Mouse (Mus musculus) ES-E14 (cell line): ENCODE data around the gene Fbxo31. TPM values are rescaled to one million over a fixed set of nuclear protein-coding genes. Genes with fewer than 3 reads are reported as not detected.

Source experiments
- DNase-seq: peaks from one replicate; pipeline ENCODE4 v3.0.0-alpha.2; 2013; ENCODE audit warnings: low read depth, low spot score
- H3K27ac ChIP-seq: 2 replicates; pipeline ENCODE4 v1.5.1; 2012; ENCODE audit warnings: low read depth, mild to moderate bottlenecking, low read length, moderate library complexity, mixed read lengths; ENCODE audit not compliant: poor library complexity, insufficient read depth, severe bottlenecking
- H3K36me3 ChIP-seq: 2 replicates; pipeline ENCODE4 v1.6.1; 2012; ENCODE audit warnings: mild to moderate bottlenecking, low read length, moderate library complexity, mixed read lengths; ENCODE audit not compliant: control insufficient read depth, poor library complexity, insufficient read depth, severe bottlenecking
- H3K4me1 ChIP-seq, 2 experiments: fragments of 150-350 bp in 1 of 2; sonication (generic) in 1 of 2; 2 replicates each; pipeline ENCODE4 v1.6.1; 2012; ENCODE audit warnings: low read length in 2 of 2, mild to moderate bottlenecking in 1 of 2, mixed read lengths in 1 of 2; ENCODE audit not compliant: control insufficient read depth in 2 of 2, insufficient read depth in 2 of 2, poor library complexity in 1 of 2
- H3K4me3 ChIP-seq, 2 experiments: fragments of 150-350 bp in 1 of 2; sonication (generic) in 1 of 2; 2 replicates each; pipeline ENCODE4 v1.5.1; 2012; ENCODE audit warnings: low read length in 2 of 2, low read depth in 1 of 2, mild to moderate bottlenecking in 1 of 2, mixed read lengths in 1 of 2; ENCODE audit not compliant: insufficient read depth in 1 of 2, poor library complexity in 1 of 2, severe bottlenecking in 1 of 2
- H3K9ac ChIP-seq: 2 replicates; pipeline ENCODE4 v1.6.1; 2012; ENCODE audit warnings: low read depth, mild to moderate bottlenecking, low read length, mixed read lengths; ENCODE audit not compliant: poor library complexity, insufficient read depth, severe bottlenecking
- H3K9me3 ChIP-seq: fragments of 150-350 bp; sonication (generic); 2 replicates; pipeline ENCODE4 v1.6.1; 2012; ENCODE audit warnings: low read depth, mild to moderate bottlenecking, low read length; ENCODE audit not compliant: control insufficient read depth, insufficient read depth
- CHD2 ChIP-seq: IDR thresholded peaks from 2 replicates; pipeline ENCODE4 v1.6.1; 2014; ENCODE audit warnings: mild to moderate bottlenecking, low read depth, low read length, inconsistent platforms
- HCFC1 ChIP-seq: IDR thresholded peaks from 2 replicates; pipeline ENCODE4 v1.6.1; 2012; ENCODE audit warnings: low read length, inconsistent platforms, borderline replicate concordance; ENCODE audit not compliant: insufficient read depth
- MAFK ChIP-seq: IDR thresholded peaks from 2 replicates; pipeline ENCODE4 v1.6.1; 2014; ENCODE audit warnings: mild to moderate bottlenecking, low read depth, low read length, inconsistent platforms; ENCODE audit not compliant: insufficient read depth
- ZC3H11A ChIP-seq: IDR thresholded peaks from 2 replicates; pipeline ENCODE4 v1.6.1; 2012; ENCODE audit warnings: low read depth, mild to moderate bottlenecking, inconsistent platforms, low read length, borderline replicate concordance
- ZNF384 ChIP-seq: IDR thresholded peaks from 2 replicates; pipeline ENCODE4 v1.6.1; 2012; ENCODE audit warnings: low read depth, low read length, inconsistent platforms
- in situ Hi-C, 2 experiments: fragments of 600-800 bp; cut with MboI; formaldehyde crosslinking; loops; one replicate each; pipeline ENCODE4 v1.15.1; 2025; ENCODE audit warnings: low sequenced_read_pairs in 2 of 2, inconsistent platforms in 1 of 2; ENCODE audit not compliant: unreplicated experiment in 2 of 2
- total RNA-seq: library from RNA; depleted of rRNA; stranded (reverse); fragments of 300-350 nt; gene quantifications from 2 replicates; pipeline ENCODE4 v1.2.3, GENCODE M21; 2012

Gene Fbxo31
- total RNA-seq, 1 experiment, result 15.5 TPM

DNA sequence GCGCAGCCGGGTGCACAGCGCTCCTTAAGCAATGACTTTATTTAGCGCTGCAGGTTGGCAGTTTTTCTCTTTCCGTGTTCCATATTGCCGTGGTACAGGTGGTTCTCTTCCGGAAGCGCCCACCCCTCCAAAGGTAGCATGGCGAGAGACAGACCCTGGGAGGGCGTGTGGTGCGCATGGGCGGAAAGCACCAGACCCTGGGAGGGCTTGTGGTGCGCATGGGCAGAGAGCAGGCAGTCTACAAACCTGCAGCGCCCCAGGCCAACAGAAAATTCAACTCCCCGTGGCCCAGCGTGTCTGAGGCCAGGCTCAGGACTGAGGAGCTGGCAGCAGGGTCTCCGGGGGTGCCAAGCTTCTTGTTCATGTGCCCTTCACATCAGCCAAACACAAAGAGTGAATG, 7.8 kb downstream of the Fbxo31 start:
- Histone ChIP-seq H3K4me1 (peaks cover 2 to 14% of the 10 kb centered on the region in 2 experiments; a peak in 3 of 4 replicates), H3K4me3 (peak overlapping the region; percentile 46 to 59), H3K27ac (no peak overlapping the region), H3K9me3 (no peaks in the 10 kb centered on the region), H3K36me3 (no peaks in the 10 kb centered on the region), H3K9ac (peak overlapping the region; percentile 33; the same call in 1 of the 2 replicates)
- DNase-seq, result no peak
- in situ Hi-C loops, result no loop called here
- TF ChIP-seq ZNF384, result no peak
- no peak for TF ChIP-seq MAFK
- no peak for TF ChIP-seq HCFC1
- no peak for TF ChIP-seq CHD2
- no peak for TF ChIP-seq ZC3H11A

GRCm38 (mm10) chr8:121570335-121570734, 8.3 kb downstream of the Fbxo31 start:
- DNase-seq, result no peak
- H3K9ac ChIP-seq, result peak overlapping the region; percentile 33; the same call in 1 of the 2 replicates
- no peaks in the 10 kb centered on the region for H3K36me3 ChIP-seq
- no peaks in the 10 kb centered on the region for H3K9me3 ChIP-seq
- H3K27ac ChIP-seq, result no peak overlapping the region
- in situ Hi-C loops, result no loop called here
- TF ChIP-seq CHD2 (no peak), MAFK (no peak), HCFC1 (no peak), ZC3H11A (no peak), ZNF384 (no peak)
- H3K4me1 ChIP-seq, result peaks cover 2 to 14% of the 10 kb centered on the region in 2 experiments; a peak in 3 of 4 replicates
- peak overlapping the region; percentile 46 to 59 for H3K4me3 ChIP-seq

DNA sequence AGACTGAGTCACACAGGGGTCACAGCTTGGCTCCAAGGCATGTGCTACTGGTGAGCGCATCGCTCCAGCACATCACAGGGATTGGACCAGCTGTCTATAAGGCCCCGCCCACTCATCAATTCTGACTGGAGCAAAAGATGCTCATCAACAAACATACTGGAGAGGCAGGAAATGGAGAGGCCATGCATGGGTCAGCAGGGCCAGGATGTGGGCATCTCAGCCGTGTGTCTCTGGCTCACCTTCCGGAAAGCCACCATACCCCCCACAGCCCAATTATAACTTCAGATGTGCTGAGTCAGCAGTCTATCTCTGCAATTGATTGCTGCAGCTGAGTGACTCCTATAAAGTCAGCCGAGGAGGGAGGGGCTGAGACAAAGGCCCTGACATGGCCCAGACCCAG, 10.3 kb downstream of the Fbxo31 start:
- in situ Hi-C loops, result no loop called here
- H3K36me3 ChIP-seq, result no peaks in the 10 kb centered on the region; the same call in 1 of the 2 replicates
- no peaks in the 10 kb centered on the region for H3K9me3 ChIP-seq
- no peak overlapping the region for H3K4me3 ChIP-seq
- H3K9ac ChIP-seq, result no peak overlapping the region
- no peak for DNase-seq
- peaks cover 2 to 13% of the 10 kb centered on the region in 2 experiments; a peak in 3 of 4 replicates for H3K4me1 ChIP-seq
- H3K27ac ChIP-seq, result no peak overlapping the region
- TF ChIP-seq MAFK (peak; percentile 98), ZC3H11A (no peak)

GRCm38 (mm10) chr8:121563701-121564100, 14.9 kb downstream of the Fbxo31 start:
- Histone ChIP-seq H3K9me3 (no peaks in the 10 kb centered on the region), H3K4me1 (peaks cover 0 to 7% of the 10 kb centered on the region in 2 experiments; a peak in 1 of 4 replicates), H3K4me3 (no peak overlapping the region), H3K36me3 (peaks cover 10% of the 10 kb centered on the region; the same call in 1 of the 2 replicates), H3K9ac (no peak overlapping the region), H3K27ac (no peak overlapping the region)
- no peak for DNase-seq
- no peak for TF ChIP-seq CHD2
- TF ChIP-seq ZNF384, result no peak
- TF ChIP-seq ZC3H11A, result no peak
- no peak for TF ChIP-seq MAFK
- no peak for TF ChIP-seq HCFC1
- in situ Hi-C loops, result no loop called here

DNA sequence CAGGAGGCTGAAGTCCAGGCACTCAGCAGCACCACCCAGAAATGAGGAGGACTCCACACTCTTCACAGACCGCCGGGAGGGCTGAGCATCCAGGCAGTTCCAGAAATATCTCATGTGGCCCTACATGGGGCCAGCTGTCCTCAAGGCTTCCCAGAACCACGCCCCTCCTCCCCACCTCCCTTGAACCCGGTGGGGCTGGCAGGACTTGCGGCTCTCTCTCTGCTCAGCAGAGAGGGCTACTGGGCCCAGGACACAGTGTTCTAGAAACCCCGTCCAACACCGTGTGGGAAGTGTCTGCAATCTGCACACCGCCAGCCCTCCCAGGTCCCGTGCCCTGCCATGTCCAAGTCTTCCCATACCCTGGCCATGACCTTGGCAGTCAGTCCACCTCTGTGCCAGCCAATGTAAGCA, 15.7 kb downstream of the Fbxo31 start:
- Histone ChIP-seq H3K4me3 (no peak overlapping the region), H3K27ac (no peak overlapping the region), H3K9ac (no peak overlapping the region), H3K36me3 (peaks cover 10% of the 10 kb centered on the region; the same call in 1 of the 2 replicates), H3K9me3 (no peaks in the 10 kb centered on the region), H3K4me1 (peaks cover 0 to 7% of the 10 kb centered on the region in 2 experiments; a peak in 1 of 4 replicates)
- in situ Hi-C loops, result no loop called here
- DNase-seq, result no peak
- TF ChIP-seq ZNF384 (no peak), MAFK (no peak), CHD2 (no peak), HCFC1 (no peak), ZC3H11A (no peak)
